Mouse (Mus musculus) heart, postnatal 25 days (tissue): ENCODE data around the gene Kifc5b. TPM values are rescaled to one million over a fixed set of nuclear protein-coding genes. Genes with fewer than 3 reads are reported as not detected.

Source experiments
- DNase-seq: peaks from one replicate; pipeline ENCODE4 v3.0.0; 2022; ENCODE audit warnings: low spot score
- intact Hi-C: fragments of 180-260 bp; cut with DNase I; formaldehyde crosslinking; loops from one replicate; pipeline ENCODE4 v1.15.1; 2025
- total RNA-seq, 2 experiments: library from RNA; stranded (reverse); gene quantifications; 2 replicates each; pipeline ENCODE4 v1.2.3; 2021

The Kifc5b gene
- total RNA-seq, 2 experiments from 2014 or later, result 0.44 to 0.48 TPM

- intact Hi-C loops, result no loop called here
- DNase-seq, result no peak
Observed at GRCm38 (mm10) chr17:26941031-26941789, 24.3 kb downstream of the Kifc5b start, which contains the start of gene Syngap1. Gene Syngap1, plus strand, starts transcription at chr17:26941253.

GRCm38 (mm10) chr17:26941841-26942570 is 25.1 kb downstream of the Kifc5b start:
- no peak for DNase-seq
- intact Hi-C loops, result no loop called here

- intact Hi-C loops, result no loop called here
- no peak for DNase-seq
Observed at GRCm38 (mm10) chr17:26945824-26946495, 29.1 kb downstream of the Kifc5b start.

GRCm38 (mm10) chr17:26946567-26946966 is 29.7 kb downstream of the Kifc5b start:
- peak; percentile 64 for DNase-seq
- intact Hi-C loops, result no loop called here

- intact Hi-C loops, result no loop called here
- DNase-seq, result no peak
Observed at GRCm38 (mm10) chr17:26947231-26948100, 30.6 kb downstream of the Kifc5b start.

GRCm38 (mm10) chr17:26948316-26949050 is 31.6 kb downstream of the Kifc5b start:
- intact Hi-C loops, result no loop called here
- no peak for DNase-seq

- no peak for DNase-seq
- intact Hi-C loops, result no loop called here
Observed at GRCm38 (mm10) chr17:26949051-26949577, 32.2 kb downstream of the Kifc5b start.

GRCm38 (mm10) chr17:26949866-26950265 is 33.0 kb downstream of the Kifc5b start:
- intact Hi-C loops, result no loop called here
- DNase-seq, result no peak

GRCm38 (mm10) chr17:26950560-26951288 is 33.8 kb downstream of the Kifc5b start:
- intact Hi-C loops, result no loop called here
- no peak for DNase-seq

- intact Hi-C loops, result no loop called here
- DNase-seq, result no peak
Observed at GRCm38 (mm10) chr17:26951406-26951805, 34.5 kb downstream of the Kifc5b start.

- intact Hi-C loops, result no loop called here
- no peak for DNase-seq
Observed at GRCm38 (mm10) chr17:26951952-26952877, 35.3 kb downstream of the Kifc5b start.

- intact Hi-C loops, result no loop called here
- no peak for DNase-seq
Observed at GRCm38 (mm10) chr17:26953201-26953600, 36.3 kb downstream of the Kifc5b start.

- no peak for DNase-seq
- intact Hi-C loops, result no loop called here
Observed at GRCm38 (mm10) chr17:26953726-26954125, 36.8 kb downstream of the Kifc5b start.

- DNase-seq, result no peak
- intact Hi-C loops, result no loop called here
Observed at GRCm38 (mm10) chr17:26956309-26956708, 39.4 kb downstream of the Kifc5b start.

GRCm38 (mm10) chr17:26956895-26957294 is 40.0 kb downstream of the Kifc5b start:
- no peak for DNase-seq
- intact Hi-C loops, result no loop called here

- intact Hi-C loops, result no loop called here
- DNase-seq, result no peak
Observed at GRCm38 (mm10) chr17:26957872-26958271, 41.0 kb downstream of the Kifc5b start.

GRCm38 (mm10) chr17:26958880-26959279 is 42.0 kb downstream of the Kifc5b start:
- DNase-seq, result no peak
- intact Hi-C loops, result no loop called here
